Mouse (Mus musculus) embryonic fibroblast, embryonic 13.5 days (primary cell): ENCODE data around the gene Rps6kb1.

ENCODE experiments used
- CTCF ChIP-seq: IDR thresholded peaks from 2 replicates; pipeline ENCODE4 v1.5.1; 2011; ENCODE audit warnings: mild to moderate bottlenecking, control low read depth, low read length, moderate library complexity, borderline replicate concordance; ENCODE audit not compliant: insufficient read depth
- POLR2A ChIP-seq: IDR thresholded peaks from 2 replicates; pipeline ENCODE4 v1.6.1; 2011; ENCODE audit warnings: low read depth, mild to moderate bottlenecking, control low read depth, low read length, moderate library complexity

- TF ChIP-seq POLR2A = no peak
- no peak for TF ChIP-seq CTCF
Observed at GRCm38 (mm10) chr11:86458866-86459265, 85.7 kb downstream of the Rps6kb1 start.
